Mouse (Mus musculus) intestine, postnatal 0 days (tissue): Measurements from ENCODE around the gene Frmd4a. TPM values are rescaled to one million over a fixed set of nuclear protein-coding genes. Genes with fewer than 3 reads are reported as not detected.

Experiments used
- ATAC-seq: fragments of 200-750 bp; cut with Nextera tagmentation; 2 replicates; pipeline ENCODE4 v1.8.0; 2017; ENCODE audit warnings: mild to moderate bottlenecking, moderate TSS enrichment, moderate library complexity
- H3K27ac ChIP-seq: fragments of 300-500 bp; sonication (generic); 2 replicates; pipeline ENCODE4 v1.5.1; 2014; ENCODE audit warnings: mild to moderate bottlenecking, low read depth, low read length, moderate library complexity
- H3K27me3 ChIP-seq: fragments of 300-500 bp; sonication (generic); replicated peaks from 2 replicates; pipeline ENCODE4 v1.6.1; 2014; ENCODE audit warnings: low read length, mixed read lengths; ENCODE audit not compliant: control insufficient read depth, insufficient read depth
- H3K36me3 ChIP-seq: fragments of 300-500 bp; sonication (generic); 2 replicates; pipeline ENCODE4 v1.6.1; 2014; ENCODE audit warnings: mild to moderate bottlenecking, moderate library complexity; ENCODE audit not compliant: control insufficient read depth, insufficient read depth
- H3K4me1 ChIP-seq: fragments of 300-500 bp; sonication (generic); replicated peaks from 2 replicates; pipeline ENCODE4 v1.6.1; 2014; ENCODE audit warnings: antibody characterized with exemption, low read length, mixed read lengths; ENCODE audit not compliant: control insufficient read depth, insufficient read depth
- H3K4me2 ChIP-seq: fragments of 300-500 bp; sonication (generic); replicated peaks from 2 replicates; pipeline ENCODE4 v1.6.1; 2014; ENCODE audit warnings: low read depth, mild to moderate bottlenecking, moderate library complexity
- H3K4me3 ChIP-seq: fragments of 300-500 bp; sonication (generic); 2 replicates; pipeline ENCODE4 v1.5.1; 2014; ENCODE audit warnings: low read depth, low read length
- H3K9ac ChIP-seq: fragments of 300-500 bp; sonication (generic); 2 replicates; pipeline ENCODE4 v1.6.1; 2014; ENCODE audit warnings: mild to moderate bottlenecking, low read depth, low read length
- H3K9me3 ChIP-seq: fragments of 300-500 bp; sonication (generic); 2 replicates; pipeline ENCODE4 v1.6.1; 2016; ENCODE audit warnings: mixed run types; ENCODE audit not compliant: control insufficient read depth
- CTCF ChIP-seq: sonication (generic); IDR thresholded peaks from 2 replicates; pipeline ENCODE4 v1.5.1; 2016; ENCODE audit warnings: low read depth, mild to moderate bottlenecking, control low read depth, antibody characterized with exemption, moderate library complexity
- WGBS: fragments of 180-500 bp; shearing (Covaris S2); extraction: QIAGEN DNeasy Blood & Tissue Kit; methylation state at CpG from one replicate; pipeline ENCODE4 v1.1.7; 2014; 5-methylcytosine and 5-hydroxymethylcytosine counted together
- polyA plus RNA-seq: library from polyadenylated mRNA; unstranded; fragments of >200 nt; fragmentation: Nextera tagmentation; extraction: Ambion mirVana; gene quantifications from 2 replicates; pipeline ENCODE4 v1.2.1, GENCODE M21; 2015

Gene Frmd4a
- polyA plus RNA-seq, 1 experiment from 2014 or later: 4.5 TPM

- no peak for TF ChIP-seq CTCF
- H3K9ac ChIP-seq: no peak overlapping the region
- 62% methylated on average over 4 of the region's 4 CpGs for WGBS
- H3K4me3 ChIP-seq: no peak overlapping the region
- no peak for ATAC-seq
- no peaks in the 10 kb centered on the region for H3K36me3 ChIP-seq
- no peak overlapping the region for H3K27ac ChIP-seq
- no peaks in the 10 kb centered on the region for H3K27me3 ChIP-seq
- H3K9me3 ChIP-seq: no peaks in the 10 kb centered on the region
- H3K4me1 ChIP-seq: no peaks in the 10 kb centered on the region
- H3K4me2 ChIP-seq: no peak overlapping the region
Measured at GRCm38 (mm10) chr2:4029031-4029747, 11.7 kb downstream of the Frmd4a start.

- 79% methylated on average over 4 of the region's 4 CpGs for WGBS
- no peak for ATAC-seq
- H3K4me3 ChIP-seq: no peak overlapping the region
- H3K27me3 ChIP-seq: no peaks in the 10 kb centered on the region
- H3K9me3 ChIP-seq: no peaks in the 10 kb centered on the region
- no peaks in the 10 kb centered on the region for H3K36me3 ChIP-seq
- no peak overlapping the region for H3K9ac ChIP-seq
- TF ChIP-seq CTCF: no peak
- no peak overlapping the region for H3K4me2 ChIP-seq
- H3K27ac ChIP-seq: no peak overlapping the region
- no peaks in the 10 kb centered on the region for H3K4me1 ChIP-seq
Measured at GRCm38 (mm10) chr2:4036153-4036589, 18.7 kb downstream of the Frmd4a start.

- Histone ChIP-seq H3K36me3 (no peaks in the 10 kb centered on the region), H3K9me3 (no peaks in the 10 kb centered on the region), H3K27ac (no peak overlapping the region), H3K9ac (no peak overlapping the region), H3K4me1 (no peaks in the 10 kb centered on the region), H3K27me3 (no peaks in the 10 kb centered on the region), H3K4me2 (no peak overlapping the region), H3K4me3 (no peak overlapping the region)
- no peak for TF ChIP-seq CTCF
- 94% methylated on average over 8 of the region's 8 CpGs for WGBS
- ATAC-seq: no peak
Measured at GRCm38 (mm10) chr2:4036651-4037117, 19.2 kb downstream of the Frmd4a start.

GRCm38 (mm10) chr2:4042009-4042408 is 24.5 kb downstream of the Frmd4a start:
- no peak for TF ChIP-seq CTCF
- no peaks in the 10 kb centered on the region for H3K36me3 ChIP-seq

GRCm38 (mm10) chr2:4055481-4055880 is 38.0 kb downstream of the Frmd4a start:
- Histone ChIP-seq H3K9ac (no peak overlapping the region), H3K4me1 (no peaks in the 10 kb centered on the region), H3K36me3 (no peaks in the 10 kb centered on the region), H3K27me3 (no peaks in the 10 kb centered on the region), H3K4me2 (no peak overlapping the region), H3K4me3 (no peak overlapping the region), H3K9me3 (no peaks in the 10 kb centered on the region), H3K27ac (no peak overlapping the region)
- no peak for ATAC-seq
- WGBS: 56% methylated on average over 2 of the region's 2 CpGs
- no peak for TF ChIP-seq CTCF

More at GRCm38 (mm10) chr2:4042009-4042408, 24.5 kb downstream of the Frmd4a start:
- Histone ChIP-seq H3K9me3 (no peaks in the 10 kb centered on the region), H3K4me1 (no peaks in the 10 kb centered on the region), H3K4me2 (no peak overlapping the region), H3K9ac (no peak overlapping the region), H3K27ac (no peak overlapping the region), H3K27me3 (no peaks in the 10 kb centered on the region), H3K4me3 (no peak overlapping the region)
- 60% methylated on average over 3 of the region's 3 CpGs for WGBS
- ATAC-seq: no peak

GRCm38 (mm10) chr2:4060675-4061074 is 43.2 kb downstream of the Frmd4a start:
- no peak overlapping the region for H3K4me3 ChIP-seq
- no peaks in the 10 kb centered on the region for H3K36me3 ChIP-seq
- H3K27me3 ChIP-seq: no peaks in the 10 kb centered on the region
- no peak overlapping the region for H3K27ac ChIP-seq
- H3K4me1 ChIP-seq: no peaks in the 10 kb centered on the region
- 48% methylated on average over 2 of the region's 2 CpGs for WGBS
- no peak overlapping the region for H3K4me2 ChIP-seq
- no peak overlapping the region for H3K9ac ChIP-seq
- TF ChIP-seq CTCF: no peak
- no peak for ATAC-seq
- H3K9me3 ChIP-seq: no peaks in the 10 kb centered on the region
